Mouse (Mus musculus): ENCODE measurements around the gene Cdk2ap2. TPM values are rescaled to one million over a fixed set of nuclear protein-coding genes. Genes with fewer than 3 reads are reported as not detected.

Cdk2ap2 gene
- polyA plus RNA-seq, 1 experiment from 2014 or later, result 91.7 TPM

DNA sequence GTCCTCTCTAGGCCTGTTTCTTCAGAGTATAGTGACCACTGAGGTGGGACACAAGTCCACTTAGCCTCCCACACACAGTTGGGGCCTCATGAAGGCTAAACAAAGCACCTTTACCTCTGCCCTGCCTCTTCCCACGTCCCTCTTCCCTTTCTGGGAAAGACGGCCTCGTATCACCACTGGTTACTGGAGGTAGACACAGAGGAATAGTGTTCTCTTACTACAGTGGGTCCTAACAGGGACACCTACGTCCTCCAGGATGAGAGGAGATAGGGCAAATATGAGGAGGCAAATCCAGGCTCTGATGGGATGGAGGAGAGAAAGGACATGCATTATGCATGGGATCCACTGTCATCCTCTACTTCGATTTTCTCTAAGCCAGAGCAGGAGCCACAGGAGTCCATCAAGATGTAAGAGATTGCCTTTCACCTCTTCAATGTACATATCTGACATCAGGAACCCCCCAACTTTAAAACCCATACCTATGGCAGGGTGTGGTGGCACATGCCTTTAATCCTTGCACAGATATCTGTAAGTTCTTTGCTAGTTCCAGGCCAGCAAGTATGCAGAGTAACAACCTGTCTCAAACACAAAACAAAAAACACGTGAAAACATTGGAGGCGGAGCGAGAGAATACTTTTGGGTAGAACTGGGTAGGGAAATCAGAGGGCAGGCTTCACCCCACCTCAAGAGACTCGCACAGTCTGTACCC, 51.0 kb downstream of the Cdk2ap2 start:
- DNase-seq (ENCODE audit: low spot score) (no peak), ATAC-seq (peak; percentile 15; the same call in 1 of the 2 replicates)
- WGBS, result 34% methylated on average over 9 of the region's 9 CpGs
- Histone ChIP-seq H3K4me3 (ENCODE audit: low read depth, low read length) (peak overlapping the region; percentile 57), H3K36me3 (ENCODE audit: control insufficient read depth, insufficient read depth, low read length) (peaks cover 24% of the 10 kb centered on the region), H3K4me2 (ENCODE audit: low read length) (peak overlapping the region; percentile 79), H3K9me3 (replicated peaks; ENCODE audit: control insufficient read depth, low read length) (no peaks in the 10 kb centered on the region), H3K9ac (ENCODE audit: low read length) (peak overlapping the region; percentile 74), H3K27ac (ENCODE audit: low read depth, low read length) (no peak overlapping the region), H3K4me1 (ENCODE audit: control insufficient read depth, insufficient read depth, low read length) (peaks cover 10% of the 10 kb centered on the region), H3K27me3 (replicated peaks; ENCODE audit: control insufficient read depth, insufficient read depth, low read length) (no peaks in the 10 kb centered on the region)

DNA sequence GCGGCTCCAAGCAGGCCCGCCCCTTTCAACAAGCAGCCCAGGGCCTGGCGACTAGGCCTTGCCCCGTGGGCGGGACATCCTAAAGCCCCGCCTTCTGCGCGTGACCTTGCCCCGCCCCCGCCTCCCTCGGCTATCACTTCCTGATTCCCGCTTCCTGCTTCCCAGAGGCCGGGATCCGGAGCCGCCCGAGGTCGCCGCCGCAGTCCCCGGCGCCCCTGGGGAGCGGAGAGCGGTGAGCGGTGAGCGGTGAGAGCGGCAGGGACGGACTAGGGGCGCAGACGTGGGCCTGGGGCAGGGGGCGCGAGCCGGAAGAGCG, 51.5 kb downstream of the Cdk2ap2 start, which contains the start of gene Coro1b:
TSS of gene Coro1b (plus strand) at position 129 of the 316 bp plus-strand sequence.
- ATAC-seq (peak; percentile 97), DNase-seq (ENCODE audit: low spot score) (peak; percentile 93)
- H3K4me3 ChIP-seq (ENCODE audit: low read depth, low read length), result peak within 1 kb of the TSS; percentile 57
- no peaks in the 10 kb centered on the region for H3K9me3 ChIP-seq (replicated peaks; ENCODE audit: control insufficient read depth, low read length)
- no peak within 1 kb of the TSS; the same call in 1 of the 2 replicates for H3K27ac ChIP-seq (ENCODE audit: low read depth, low read length)
- no peaks in the 10 kb centered on the region for H3K27me3 ChIP-seq (replicated peaks; ENCODE audit: control insufficient read depth, insufficient read depth, low read length)
- 2% methylated on average over 32 of the region's 33 CpGs for WGBS
- H3K36me3 ChIP-seq (ENCODE audit: control insufficient read depth, insufficient read depth, low read length), result peaks cover 29% of the 10 kb centered on the region
- peak within 1 kb of the TSS; percentile 74 for H3K9ac ChIP-seq (ENCODE audit: low read length)
- peak within 1 kb of the TSS; percentile 79 for H3K4me2 ChIP-seq (ENCODE audit: low read length)
- peaks cover 10% of the 10 kb centered on the region for H3K4me1 ChIP-seq (ENCODE audit: control insufficient read depth, insufficient read depth, low read length)

Other genes with a start within 250 kb of the Cdk2ap2 start
- 32.0 and 49.5 TPM in 2 replicates for gene Chka, start 245.4 kb upstream of the Cdk2ap2 start, polyA plus RNA-seq (2014; fragmentation: Nextera tagmentation; extraction: Ambion mirVana)
- gene Tcirg1, start 190.0 kb upstream of the Cdk2ap2 start, polyA plus RNA-seq (2014; fragmentation: Nextera tagmentation; extraction: Ambion mirVana), result 5.8 and 9.1 TPM in 2 replicates
- 243 and 301 TPM in 2 replicates for gene Ndufs8, start 184.4 kb upstream of the Cdk2ap2 start, polyA plus RNA-seq (2014; fragmentation: Nextera tagmentation; extraction: Ambion mirVana)
- 1.9 and 2.0 TPM in 2 replicates for gene Aldh3b1, start 167.4 kb upstream of the Cdk2ap2 start, polyA plus RNA-seq (2014; fragmentation: Nextera tagmentation; extraction: Ambion mirVana)
- 7.5 and 9.4 TPM in 2 replicates for gene Unc93b1, start 162.0 kb upstream of the Cdk2ap2 start, polyA plus RNA-seq (2014; fragmentation: Nextera tagmentation; extraction: Ambion mirVana)
- not detected in 2 replicates for gene Aldh3b3, start 138.5 kb upstream of the Cdk2ap2 start, polyA plus RNA-seq (2014; fragmentation: Nextera tagmentation; extraction: Ambion mirVana)
- 0.36 and 0.42 TPM in 2 replicates for gene Aldh3b2, start 124.9 kb upstream of the Cdk2ap2 start, polyA plus RNA-seq (2014; fragmentation: Nextera tagmentation; extraction: Ambion mirVana)
- 1.8 and 2.3 TPM in 2 replicates for gene Acy3, start 110.6 kb upstream of the Cdk2ap2 start, polyA plus RNA-seq (2014; fragmentation: Nextera tagmentation; extraction: Ambion mirVana)
- gene Tbx10, start 104.4 kb upstream of the Cdk2ap2 start, polyA plus RNA-seq (2014; fragmentation: Nextera tagmentation; extraction: Ambion mirVana), result not detected in 2 replicates
- 35.6 and 41.1 TPM in 2 replicates for gene Nudt8, start 96.6 kb upstream of the Cdk2ap2 start, polyA plus RNA-seq (2014; fragmentation: Nextera tagmentation; extraction: Ambion mirVana)
- 2.2 and 3.8 TPM in 2 replicates for gene Gm49405, start 96.6 kb upstream of the Cdk2ap2 start, polyA plus RNA-seq (2014; fragmentation: Nextera tagmentation; extraction: Ambion mirVana)
- 3.2 and 5.4 TPM in 2 replicates for gene Doc2g, start 93.9 kb upstream of the Cdk2ap2 start, polyA plus RNA-seq (2014; fragmentation: Nextera tagmentation; extraction: Ambion mirVana)
- 238 and 254 TPM in 2 replicates for gene Ndufv1, start 84.4 kb upstream of the Cdk2ap2 start, polyA plus RNA-seq (2014; fragmentation: Nextera tagmentation; extraction: Ambion mirVana)
- 369 and 398 TPM in 2 replicates for gene Gstp1, start 59.2 kb upstream of the Cdk2ap2 start, polyA plus RNA-seq (2014; fragmentation: Nextera tagmentation; extraction: Ambion mirVana)
- 1.2 and 4.2 TPM in 2 replicates for gene Gstp2, start 51.2 kb upstream of the Cdk2ap2 start, polyA plus RNA-seq (2014; fragmentation: Nextera tagmentation; extraction: Ambion mirVana)
- not detected in 2 replicates for gene Gstp3, start 37.6 kb upstream of the Cdk2ap2 start, polyA plus RNA-seq (2014; fragmentation: Nextera tagmentation; extraction: Ambion mirVana)
- gene Cabp2, start 15.6 kb upstream of the Cdk2ap2 start, polyA plus RNA-seq (2014; fragmentation: Nextera tagmentation; extraction: Ambion mirVana), result not detected in 2 replicates
- 29.1 and 40.8 TPM in 2 replicates for gene Pitpnm1, start 2.8 kb downstream of the Cdk2ap2 start, polyA plus RNA-seq (2014; fragmentation: Nextera tagmentation; extraction: Ambion mirVana)
- gene Aip, start 28.7 kb downstream of the Cdk2ap2 start, polyA plus RNA-seq (2014; fragmentation: Nextera tagmentation; extraction: Ambion mirVana), result 85.2 and 94.4 TPM in 2 replicates
- not detected in 2 replicates for gene Gpr152, start 42.6 kb downstream of the Cdk2ap2 start, polyA plus RNA-seq (2014; fragmentation: Nextera tagmentation; extraction: Ambion mirVana)
- 0.08 and 0.12 TPM in 2 replicates for gene Cabp4, start 46.9 kb downstream of the Cdk2ap2 start, polyA plus RNA-seq (2014; fragmentation: Nextera tagmentation; extraction: Ambion mirVana)
- gene Coro1b, start 51.4 kb downstream of the Cdk2ap2 start, polyA plus RNA-seq (2014; fragmentation: Nextera tagmentation; extraction: Ambion mirVana), result 134 and 154 TPM in 2 replicates
- gene Ptprcap, start 56.4 kb downstream of the Cdk2ap2 start, polyA plus RNA-seq (2014; fragmentation: Nextera tagmentation; extraction: Ambion mirVana), result 0.24 TPM in 1 of 2 replicates, not detected in the other
- 32.3 and 35.5 TPM in 2 replicates for gene Rps6kb2, start 66.2 kb downstream of the Cdk2ap2 start, polyA plus RNA-seq (2014; fragmentation: Nextera tagmentation; extraction: Ambion mirVana)
- 3.9 and 4.2 TPM in 2 replicates for gene Carns1, start 78.3 kb downstream of the Cdk2ap2 start, polyA plus RNA-seq (2014; fragmentation: Nextera tagmentation; extraction: Ambion mirVana)
- gene Tbc1d10c, start 94.1 kb downstream of the Cdk2ap2 start, polyA plus RNA-seq (2014; fragmentation: Nextera tagmentation; extraction: Ambion mirVana), result 0.52 and 0.80 TPM in 2 replicates
- 608 and 689 TPM in 2 replicates for gene Ppp1ca, start 94.9 kb downstream of the Cdk2ap2 start, polyA plus RNA-seq (2014; fragmentation: Nextera tagmentation; extraction: Ambion mirVana)
- 25.5 and 25.7 TPM in 2 replicates for gene Rad9a, start 104.5 kb downstream of the Cdk2ap2 start, polyA plus RNA-seq (2014; fragmentation: Nextera tagmentation; extraction: Ambion mirVana)
- 0.61 and 0.85 TPM in 2 replicates for gene Clcf1, start 117.1 kb downstream of the Cdk2ap2 start, polyA plus RNA-seq (2014; fragmentation: Nextera tagmentation; extraction: Ambion mirVana)
- not detected in 2 replicates for gene AC109138.7, start 117.2 kb downstream of the Cdk2ap2 start, polyA plus RNA-seq (2014; fragmentation: Nextera tagmentation; extraction: Ambion mirVana)
- gene Pold4, start 134.7 kb downstream of the Cdk2ap2 start, polyA plus RNA-seq (2014; fragmentation: Nextera tagmentation; extraction: Ambion mirVana), result 17.6 and 19.0 TPM in 2 replicates
- gene Ssh3, start 172.0 kb downstream of the Cdk2ap2 start, polyA plus RNA-seq (2014; fragmentation: Nextera tagmentation; extraction: Ambion mirVana), result 4.0 and 4.3 TPM in 2 replicates
- gene Ankrd13d, start 186.0 kb downstream of the Cdk2ap2 start, polyA plus RNA-seq (2014; fragmentation: Nextera tagmentation; extraction: Ambion mirVana), result 16.3 and 23.9 TPM in 2 replicates
- gene Grk2, start 209.0 kb downstream of the Cdk2ap2 start, polyA plus RNA-seq (2014; fragmentation: Nextera tagmentation; extraction: Ambion mirVana), result 17.1 and 21.0 TPM in 2 replicates

Measured in forebrain, embryonic 14.5 days (tissue).